In the genomic region with DNA sequence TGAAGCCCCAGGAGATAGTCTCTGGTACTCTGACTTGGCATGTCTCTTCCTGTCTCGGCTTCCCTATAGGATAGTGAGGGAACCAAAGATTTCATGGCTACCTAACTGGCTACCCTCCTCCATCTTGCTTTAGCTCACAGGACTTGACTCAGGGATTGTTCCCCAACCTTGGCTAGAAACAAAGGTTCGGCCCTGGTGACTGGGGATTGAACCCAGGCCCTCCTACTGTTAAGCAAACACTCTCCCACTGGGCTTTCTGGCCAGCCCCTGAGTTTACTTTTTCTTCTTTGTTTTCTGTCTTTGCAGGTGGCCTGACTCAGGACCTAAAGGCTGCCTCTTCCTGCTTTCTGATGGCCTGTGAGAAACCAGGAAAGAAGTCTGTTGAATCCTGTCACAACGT, we compare ENCODE assay signal across 18 mouse cellular contexts. TPM values are rescaled to one million over a fixed set of nuclear protein-coding genes. Genes with fewer than 3 reads are reported as not detected.
DNase-seq lines count a peak whose midpoint lies in the region; ATAC-seq and TF ChIP-seq lines count a peak whose summit lies in the region.
"Had no signal": no experiment of that assay in that cellular context is flagged by ENCODE, and none has a peak within 500 bp of the region (broad histone marks: within the 10 kb centered on the region; RNA-seq: fewer than 3 reads in every experiment).

No protein-coding gene starts in this region.

- ATAC-seq in forebrain, postnatal 0 days = no peak
- ATAC-seq in midbrain, embryonic 14.5 days (ENCODE audit: low FRiP score, low TSS enrichment) = no peak
- ATAC-seq in liver, postnatal 0 days = no peak
- ATAC-seq: inflammation-experienced regulatory T-cells, adult 6 months had no signal

- no peak for TF ChIP-seq CTCF in forebrain, postnatal 0 days (IDR thresholded peaks at IDR 0.05; ENCODE audit: low read depth)
- no peak for TF ChIP-seq CTCF in liver, postnatal 0 days (IDR thresholded peaks at IDR 0.05; ENCODE audit: low read depth)

- no peaks in the 10 kb centered on the region for H3K27me3 ChIP-seq in forebrain, embryonic 10.5 days (ENCODE audit: poor library complexity, severe bottlenecking)
- H3K27me3 ChIP-seq in forebrain, postnatal 0 days (ENCODE audit: insufficient read depth, low read length) = no peaks in the 10 kb centered on the region
- no peaks in the 10 kb centered on the region for H3K27me3 ChIP-seq in midbrain, embryonic 10.5 days (ENCODE audit: low read depth, poor library complexity, severe bottlenecking)
- H3K27me3 ChIP-seq in midbrain, embryonic 14.5 days (ENCODE audit: control insufficient read depth, insufficient read depth, low read length) = no peaks in the 10 kb centered on the region
- H3K27me3 ChIP-seq in embryonic facial prominence, embryonic 10.5 days (replicated peaks; ENCODE audit: low read depth, poor library complexity, severe bottlenecking) = no peaks in the 10 kb centered on the region
- no peaks in the 10 kb centered on the region for H3K27me3 ChIP-seq in liver, postnatal 0 days (ENCODE audit: insufficient read depth, low read length)
- H3K27me3 ChIP-seq: embryonic facial prominence, embryonic 12.5 days; heart, embryonic 15.5 days; liver, embryonic 13.5 days had no signal

- WGBS in forebrain, embryonic 10.5 days = 56% methylated on average over 3 of the region's 3 CpGs
- 33% methylated on average over 3 of the region's 3 CpGs for WGBS in forebrain, postnatal 0 days
- WGBS in midbrain, embryonic 10.5 days = 45% methylated on average over 3 of the region's 3 CpGs
- 33% methylated on average over 3 of the region's 3 CpGs for WGBS in midbrain, embryonic 14.5 days
- 50% methylated on average over 3 of the region's 3 CpGs for WGBS in embryonic facial prominence, embryonic 10.5 days
- WGBS in liver, postnatal 0 days (ENCODE audit: insufficient replicate concordance) = 67% methylated on average over 3 of the region's 3 CpGs

- no peak overlapping the region for H3K4me3 ChIP-seq in forebrain, embryonic 10.5 days
- no peak overlapping the region for H3K4me3 ChIP-seq in forebrain, postnatal 0 days (ENCODE audit: low read depth, low read length)
- no peak overlapping the region for H3K4me3 ChIP-seq in midbrain, embryonic 10.5 days
- H3K4me3 ChIP-seq in midbrain, embryonic 14.5 days (replicated peaks; ENCODE audit: low read depth, low read length) = no peak overlapping the region
- no peak overlapping the region for H3K4me3 ChIP-seq in embryonic facial prominence, embryonic 10.5 days
- H3K4me3 ChIP-seq in liver, postnatal 0 days (ENCODE audit: low read depth, low read length) = no peak overlapping the region
- H3K4me3 ChIP-seq: embryonic facial prominence, embryonic 12.5 days; heart, embryonic 15.5 days; liver, embryonic 13.5 days had no signal

- H3K9ac ChIP-seq in forebrain, postnatal 0 days = no peak overlapping the region
- H3K9ac ChIP-seq in midbrain, embryonic 14.5 days (replicated peaks; ENCODE audit: low read length) = no peak overlapping the region
- no peak overlapping the region for H3K9ac ChIP-seq in liver, postnatal 0 days (replicated peaks)
- H3K9ac ChIP-seq: embryonic facial prominence, embryonic 12.5 days; heart, embryonic 15.5 days; liver, embryonic 13.5 days had no signal

- H3K36me3 ChIP-seq in forebrain, embryonic 10.5 days (replicated peaks) = peaks cover 88% of the 10 kb centered on the region
- peaks cover 30% of the 10 kb centered on the region for H3K36me3 ChIP-seq in forebrain, postnatal 0 days (ENCODE audit: insufficient read depth)
- H3K36me3 ChIP-seq in midbrain, embryonic 10.5 days = peaks cover 79% of the 10 kb centered on the region
- H3K36me3 ChIP-seq in midbrain, embryonic 14.5 days (ENCODE audit: control insufficient read depth, insufficient read depth, low read length) = peaks cover 33% of the 10 kb centered on the region
- H3K36me3 ChIP-seq in embryonic facial prominence, embryonic 10.5 days (replicated peaks) = peaks cover 87% of the 10 kb centered on the region
- peaks cover 17% of the 10 kb centered on the region for H3K36me3 ChIP-seq in liver, postnatal 0 days (replicated peaks; ENCODE audit: insufficient read depth, low read length)

- no peaks in the 10 kb centered on the region for H3K9me3 ChIP-seq in forebrain, embryonic 10.5 days
- no peaks in the 10 kb centered on the region for H3K9me3 ChIP-seq in forebrain, postnatal 0 days (ENCODE audit: low read length)
- no peaks in the 10 kb centered on the region for H3K9me3 ChIP-seq in midbrain, embryonic 10.5 days (replicated peaks)
- no peaks in the 10 kb centered on the region for H3K9me3 ChIP-seq in midbrain, embryonic 14.5 days (ENCODE audit: control insufficient read depth, low read length)
- H3K9me3 ChIP-seq in embryonic facial prominence, embryonic 10.5 days = no peaks in the 10 kb centered on the region
- no peaks in the 10 kb centered on the region for H3K9me3 ChIP-seq in liver, postnatal 0 days (ENCODE audit: low read length)
- H3K9me3 ChIP-seq: embryonic facial prominence, embryonic 12.5 days; heart, embryonic 15.5 days; liver, embryonic 13.5 days had no signal

- peaks cover 24% of the 10 kb centered on the region for H3K4me1 ChIP-seq in forebrain, embryonic 10.5 days
- no peaks in the 10 kb centered on the region for H3K4me1 ChIP-seq in forebrain, postnatal 0 days (ENCODE audit: insufficient read depth)
- H3K4me1 ChIP-seq in midbrain, embryonic 10.5 days = peaks cover 24% of the 10 kb centered on the region
- no peaks in the 10 kb centered on the region for H3K4me1 ChIP-seq in midbrain, embryonic 14.5 days (ENCODE audit: control insufficient read depth, insufficient read depth, low read length)
- peaks cover 16% of the 10 kb centered on the region for H3K4me1 ChIP-seq in embryonic facial prominence, embryonic 10.5 days
- H3K4me1 ChIP-seq in liver, postnatal 0 days (ENCODE audit: insufficient read depth) = 0 out of 2 replicates have a peak, but pooled peaks cover 7% of the 10 kb centered on the region
- H3K4me1 ChIP-seq: embryonic facial prominence, embryonic 12.5 days had no signal

- peak overlapping the region; percentile 57; the same call in 1 of the 2 replicates for H3K27ac ChIP-seq in forebrain, embryonic 10.5 days
- H3K27ac ChIP-seq in forebrain, postnatal 0 days (ENCODE audit: low read depth, low read length) = no peak overlapping the region
- peak overlapping the region; percentile 77 for H3K27ac ChIP-seq in midbrain, embryonic 10.5 days (replicated peaks)
- no peak overlapping the region for H3K27ac ChIP-seq in midbrain, embryonic 14.5 days (replicated peaks; ENCODE audit: low read depth, low read length)
- H3K27ac ChIP-seq in embryonic facial prominence, embryonic 10.5 days (replicated peaks) = peak overlapping the region; percentile 20; the same call in 1 of the 2 replicates
- peak overlapping the region; percentile 62 for H3K27ac ChIP-seq in liver, postnatal 0 days (ENCODE audit: low read depth)
- H3K27ac ChIP-seq: embryonic facial prominence, embryonic 12.5 days; heart, embryonic 15.5 days; liver, embryonic 13.5 days had no signal

- H3K4me2 ChIP-seq in forebrain, postnatal 0 days (ENCODE audit: low read depth) = no peak overlapping the region
- H3K4me2 ChIP-seq in midbrain, embryonic 14.5 days (ENCODE audit: low read length) = no peak overlapping the region
- H3K4me2 ChIP-seq in liver, postnatal 0 days (ENCODE audit: low read depth, low read length) = no peak overlapping the region
- H3K4me2 ChIP-seq: embryonic facial prominence, embryonic 12.5 days; heart, embryonic 15.5 days; liver, embryonic 13.5 days had no signal

- no peak for TF ChIP-seq EP300 in liver, postnatal 0 days (IDR thresholded peaks at IDR 0.05; ENCODE audit: low read depth)

- DNase-seq in forebrain, embryonic 10.5 days (ENCODE audit: extremely low spot score, low spot score) = no peak
- no peak for DNase-seq in forebrain, postnatal 0 days
- DNase-seq in midbrain, embryonic 10.5 days (ENCODE audit: low spot score) = no peak
- no peak for DNase-seq in midbrain, embryonic 14.5 days
- no peak for DNase-seq in embryonic facial prominence, embryonic 10.5 days (ENCODE audit: low spot score)
- no peak for DNase-seq in liver, postnatal 0 days
- no peak for DNase-seq in frontal cortex, postnatal 14 days (ENCODE audit: low spot score in 2 of 2)
- no peak for DNase-seq in thymus, postnatal 0 days (ENCODE audit: low spot score)
- DNase-seq: kidney, postnatal 14 days; liver, embryonic 13.5 days; lung, postnatal 36 days; thymus, postnatal 14 days had no signal

RNA-seq across cellular contexts. Expression of gene Coa7, which starts 9.9 kb away (rescaled TPM):
- 73.6 and 79.3 TPM in 2 replicates for polyA plus RNA-seq in forebrain, embryonic 10.5 days (2016; fragmentation: Nextera tagmentation; extraction: Ambion mirVana)
- total RNA-seq in forebrain, postnatal 0 days (2014; rRNA removed) = 21.6 and 22.3 TPM in 2 replicates
- polyA plus RNA-seq in forebrain, postnatal 0 days (2015; fragmentation: Nextera tagmentation; extraction: Ambion mirVana) = 59.5 and 66.0 TPM in 2 replicates
- 66.1 and 76.5 TPM in 2 replicates for polyA plus RNA-seq in midbrain, embryonic 10.5 days (2016; fragmentation: Nextera tagmentation; extraction: Ambion mirVana)
- polyA plus RNA-seq in midbrain, embryonic 14.5 days (2014; fragmentation: Nextera tagmentation; extraction: Ambion mirVana) = 45.7 and 46.4 TPM in 2 replicates
- 70.4 and 78.9 TPM in 2 replicates for polyA plus RNA-seq in embryonic facial prominence, embryonic 10.5 days (2016; fragmentation: Nextera tagmentation; extraction: Ambion mirVana)
- polyA plus RNA-seq in liver, postnatal 0 days (2015; fragmentation: Nextera tagmentation; extraction: Ambion mirVana) = 62.2 and 64.9 TPM in 2 replicates
- polyA plus RNA-seq in thymus, postnatal 0 days (2015; fragmentation: Nextera tagmentation; extraction: Ambion mirVana) = 49.4 and 50.9 TPM in 2 replicates

RNA-seq across cellular contexts. Expression of gene Zyg11b, which starts 36.9 kb away (rescaled TPM):
- 13.5 and 13.9 TPM in 2 replicates for polyA plus RNA-seq in forebrain, embryonic 10.5 days (2016; fragmentation: Nextera tagmentation; extraction: Ambion mirVana)
- 142 and 151 TPM in 2 replicates for total RNA-seq in forebrain, postnatal 0 days (2014; rRNA removed)
- polyA plus RNA-seq in forebrain, postnatal 0 days (2015; fragmentation: Nextera tagmentation; extraction: Ambion mirVana) = 18.8 and 23.8 TPM in 2 replicates
- 13.2 and 18.5 TPM in 2 replicates for polyA plus RNA-seq in midbrain, embryonic 10.5 days (2016; fragmentation: Nextera tagmentation; extraction: Ambion mirVana)
- polyA plus RNA-seq in midbrain, embryonic 14.5 days (2014; fragmentation: Nextera tagmentation; extraction: Ambion mirVana) = 37.0 and 49.7 TPM in 2 replicates
- polyA plus RNA-seq in embryonic facial prominence, embryonic 10.5 days (2016; fragmentation: Nextera tagmentation; extraction: Ambion mirVana) = 14.7 and 15.4 TPM in 2 replicates
- polyA plus RNA-seq in liver, postnatal 0 days (2015; fragmentation: Nextera tagmentation; extraction: Ambion mirVana) = 2.5 and 2.6 TPM in 2 replicates
- 8.0 and 9.5 TPM in 2 replicates for polyA plus RNA-seq in thymus, postnatal 0 days (2015; fragmentation: Nextera tagmentation; extraction: Ambion mirVana)

RNA-seq across cellular contexts. Expression of gene Shisal2a, which starts 45.3 kb away (rescaled TPM):
- polyA plus RNA-seq in forebrain, embryonic 10.5 days (2016; fragmentation: Nextera tagmentation; extraction: Ambion mirVana) = 1.7 and 1.8 TPM in 2 replicates
- total RNA-seq in forebrain, postnatal 0 days (2014; rRNA removed) = 1.9 TPM in 1 of 2 replicates, not detected in the other
- 3.0 and 4.9 TPM in 2 replicates for polyA plus RNA-seq in forebrain, postnatal 0 days (2015; fragmentation: Nextera tagmentation; extraction: Ambion mirVana)
- polyA plus RNA-seq in midbrain, embryonic 10.5 days (2016; fragmentation: Nextera tagmentation; extraction: Ambion mirVana) = 2.2 and 2.6 TPM in 2 replicates
- 4.9 and 6.6 TPM in 2 replicates for polyA plus RNA-seq in midbrain, embryonic 14.5 days (2014; fragmentation: Nextera tagmentation; extraction: Ambion mirVana)
- polyA plus RNA-seq in embryonic facial prominence, embryonic 10.5 days (2016; fragmentation: Nextera tagmentation; extraction: Ambion mirVana) = 4.0 and 5.6 TPM in 2 replicates
- 0.26 and 0.52 TPM in 2 replicates for polyA plus RNA-seq in liver, postnatal 0 days (2015; fragmentation: Nextera tagmentation; extraction: Ambion mirVana)
- not detected in 2 replicates for polyA plus RNA-seq in thymus, postnatal 0 days (2015; fragmentation: Nextera tagmentation; extraction: Ambion mirVana)
- total RNA-seq: granulocyte monocyte progenitor cell, adult 5-6 weeks; left cerebral cortex, adult 8-10 months; MEL had no signal
- polyA plus RNA-seq: inflammation-experienced regulatory T-cells, adult 6 months had no signal

Comparison
In these comparisons a context has a peak if more than half of its experiments do, and no peak if none do; other contexts are left out.
1. H3K27ac ChIP-seq: peak in forebrain, embryonic 10.5 days (single experiment), midbrain, embryonic 10.5 days (single experiment), embryonic facial prominence, embryonic 10.5 days (single experiment) and liver, postnatal 0 days (single experiment); none in forebrain, postnatal 0 days (single experiment) and midbrain, embryonic 14.5 days (single experiment).